Mouse (Mus musculus): ENCODE results near the gene Chml. TPM values are rescaled to one million over a fixed set of nuclear protein-coding genes. Genes with fewer than 3 reads are reported as not detected.

Chml gene
- polyA plus RNA-seq, 1 experiment = 9.6 TPM

DNA sequence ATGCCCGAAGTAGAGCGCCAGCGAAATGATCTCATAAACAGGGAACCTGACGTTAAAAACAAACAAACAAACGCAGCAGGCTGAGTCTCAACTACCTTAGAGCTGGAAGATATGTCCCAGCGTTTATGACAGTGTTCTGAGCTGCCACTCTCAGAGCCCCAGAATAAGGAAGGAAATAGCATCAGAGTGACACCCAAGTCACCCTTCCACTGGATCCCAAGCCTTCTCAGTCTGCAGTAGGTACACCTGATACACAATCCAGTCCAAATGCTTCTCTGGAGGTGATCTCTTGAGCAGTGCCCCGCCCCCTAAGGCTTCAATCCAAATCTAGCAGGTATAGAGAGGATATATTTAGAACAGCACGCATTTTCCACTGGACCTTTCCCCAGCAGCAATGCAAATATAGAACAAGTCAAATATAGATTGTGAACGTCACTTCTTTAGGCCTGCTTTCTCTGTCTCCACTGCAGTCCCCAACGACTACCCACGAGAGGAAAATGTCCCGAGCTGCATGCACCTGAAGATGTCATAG lies 794 bp upstream of the Chml start:
- TF ChIP-seq CTCF (IDR thresholded peaks at IDR 0.05; ENCODE audit: low read depth, low read length) (no peak), POLR2A (IDR thresholded peaks at IDR 0.05; ENCODE audit: borderline replicate concordance, low read depth, low read length) (no peak)
- Histone ChIP-seq H3K4me1 (ENCODE audit: control insufficient read depth, insufficient read depth, low read length) (peaks cover 3% of the 10 kb centered on the region; the same call in 1 of the 2 replicates), H3K27ac (ENCODE audit: insufficient read depth, low read depth, low read length) (no peak overlapping the region), H3K4me3 (ENCODE audit: insufficient read depth, low read length) (peak overlapping the region; percentile 80)

DNA sequence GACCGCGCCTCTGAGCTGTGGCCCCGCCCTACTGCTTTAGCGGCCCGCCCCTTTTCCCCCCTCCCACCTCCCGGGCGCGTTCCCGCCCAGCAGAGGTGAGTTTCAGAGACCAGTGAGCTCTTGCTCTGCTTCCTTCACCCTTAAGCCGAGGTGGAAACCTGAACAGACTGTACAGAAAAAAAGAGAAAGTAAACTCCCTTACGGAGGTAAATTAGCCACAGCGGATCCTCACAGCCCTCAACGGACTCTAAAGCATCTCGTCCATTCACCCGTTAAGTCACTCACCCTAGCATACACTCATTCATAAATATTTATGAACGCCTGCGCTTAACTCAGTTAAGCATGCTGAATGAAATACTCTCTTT lies 278 bp upstream of the Chml start:
- H3K27ac ChIP-seq (ENCODE audit: insufficient read depth, low read depth, low read length) = no peak overlapping the region
- TF ChIP-seq CTCF (IDR thresholded peaks at IDR 0.05; ENCODE audit: low read depth, low read length) = no peak
- TF ChIP-seq POLR2A (IDR thresholded peaks at IDR 0.05; ENCODE audit: borderline replicate concordance, low read depth, low read length) = no peak

DNA sequence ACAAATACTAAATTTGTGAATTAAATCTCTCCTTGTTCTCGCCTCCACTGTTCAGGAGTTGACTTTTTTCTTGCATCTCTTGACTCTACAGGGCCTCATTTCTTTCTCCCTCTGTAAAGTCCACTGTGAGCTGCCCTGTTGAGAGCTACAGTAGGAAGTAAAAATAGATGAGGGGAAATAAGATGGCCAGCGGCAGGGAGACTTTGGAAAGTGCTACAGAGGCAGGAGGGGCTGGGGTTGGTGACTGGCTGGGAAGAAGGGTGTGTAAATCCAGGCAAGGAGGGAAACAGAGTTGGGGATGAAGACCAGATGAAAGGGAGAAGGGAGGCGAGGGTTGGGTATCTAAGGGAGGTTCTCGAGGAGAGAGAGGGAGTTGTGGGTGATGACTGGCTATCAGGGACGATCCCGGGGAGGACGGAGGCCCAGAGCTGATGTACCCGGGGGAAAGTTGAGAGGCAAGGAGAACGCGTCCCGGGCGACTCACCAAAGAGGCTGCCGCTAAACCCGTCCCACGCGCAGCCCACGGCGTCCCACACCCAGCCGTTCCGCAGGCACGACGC lies 935 bp downstream of the Chml start:
- H3K27ac ChIP-seq (ENCODE audit: insufficient read depth, low read depth, low read length) = no peak overlapping the region
- H3K4me1 ChIP-seq (ENCODE audit: control insufficient read depth, insufficient read depth, low read length) = peaks cover 3% of the 10 kb centered on the region; the same call in 1 of the 2 replicates
- H3K4me3 ChIP-seq (ENCODE audit: insufficient read depth, low read length) = peak overlapping the region; percentile 91
- no peak for TF ChIP-seq CTCF (IDR thresholded peaks at IDR 0.05; ENCODE audit: low read depth, low read length)
- TF ChIP-seq POLR2A (IDR thresholded peaks at IDR 0.05; ENCODE audit: borderline replicate concordance, low read depth, low read length) = no peak

More for the DNA sequence above, 278 bp upstream of the Chml start:
- Histone ChIP-seq H3K4me1 (ENCODE audit: control insufficient read depth, insufficient read depth, low read length) (peaks cover 3% of the 10 kb centered on the region; the same call in 1 of the 2 replicates), H3K4me3 (ENCODE audit: insufficient read depth, low read length) (peak overlapping the region; percentile 80)

DNA sequence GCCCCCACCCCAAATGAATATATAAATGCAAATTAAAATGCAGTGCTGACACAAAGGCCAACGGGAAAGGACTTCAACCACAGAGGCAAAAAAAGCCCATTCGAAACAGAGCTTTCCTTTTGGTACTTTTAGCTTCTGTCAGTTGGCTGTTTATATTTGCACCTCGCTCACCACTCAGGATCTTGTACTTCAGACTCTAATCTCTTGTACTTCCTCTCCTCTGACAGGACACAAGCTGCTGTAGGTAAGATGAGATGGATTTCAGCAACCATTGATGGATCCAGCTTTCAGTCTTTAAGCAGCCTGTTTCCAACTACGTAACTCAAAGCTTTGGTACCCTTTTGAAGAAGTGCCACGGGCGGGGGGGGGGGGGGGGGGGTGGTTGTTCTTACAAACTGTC lies 11.7 kb downstream of the Chml start:
- Histone ChIP-seq H3K27ac (ENCODE audit: insufficient read depth, low read depth, low read length) (no peak overlapping the region), H3K4me3 (ENCODE audit: insufficient read depth, low read length) (no peak overlapping the region), H3K4me1 (ENCODE audit: control insufficient read depth, insufficient read depth, low read length) (no peaks in the 10 kb centered on the region)
- TF ChIP-seq CTCF (IDR thresholded peaks at IDR 0.05; ENCODE audit: low read depth, low read length) (no peak), POLR2A (IDR thresholded peaks at IDR 0.05; ENCODE audit: borderline replicate concordance, low read depth, low read length) (no peak)

DNA sequence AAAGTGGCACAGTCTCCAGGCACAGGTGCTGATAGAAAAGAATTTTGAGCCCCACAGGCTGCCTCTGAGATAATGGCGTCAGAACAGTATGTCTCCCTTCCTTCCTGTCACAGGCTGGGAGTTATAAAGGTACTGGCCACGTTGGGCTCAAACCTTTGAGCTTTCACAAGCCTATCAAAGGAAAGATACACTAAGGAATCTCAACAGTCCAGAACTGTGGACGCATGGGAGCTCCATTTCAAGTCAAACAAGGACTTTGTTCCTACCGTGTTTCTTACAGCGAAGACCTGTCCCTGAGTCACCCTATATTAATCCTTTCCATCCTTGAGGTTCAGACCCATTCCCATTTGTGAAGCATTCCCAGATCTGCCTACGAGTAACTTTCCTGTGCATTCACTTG lies 15.2 kb downstream of the Chml start:
- Histone ChIP-seq H3K27ac (ENCODE audit: insufficient read depth, low read depth, low read length) (no peak overlapping the region), H3K4me3 (ENCODE audit: insufficient read depth, low read length) (no peak overlapping the region), H3K4me1 (ENCODE audit: control insufficient read depth, insufficient read depth, low read length) (no peaks in the 10 kb centered on the region)
- no peak for TF ChIP-seq POLR2A (IDR thresholded peaks at IDR 0.05; ENCODE audit: borderline replicate concordance, low read depth, low read length)
- no peak for TF ChIP-seq CTCF (IDR thresholded peaks at IDR 0.05; ENCODE audit: low read depth, low read length)

DNA sequence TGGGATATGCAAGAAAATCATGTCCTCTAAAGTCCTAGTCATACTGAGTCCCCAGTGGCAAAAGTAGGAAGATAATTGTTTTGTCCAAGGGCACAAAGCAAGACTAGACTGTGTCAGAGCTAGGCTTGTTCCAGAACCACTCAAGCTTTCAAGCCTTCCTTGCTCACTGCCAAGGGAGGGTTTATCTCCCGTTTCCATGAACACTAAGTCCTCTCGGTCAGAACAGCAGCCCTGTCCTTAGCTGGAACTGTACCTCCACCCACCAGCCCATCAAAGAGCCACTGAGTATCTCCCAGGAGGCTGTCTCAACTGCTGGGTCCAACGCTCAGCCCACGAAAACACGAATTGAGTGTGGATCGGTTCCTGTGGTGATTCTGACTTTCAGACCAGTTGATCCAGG lies 17.6 kb downstream of the Chml start:
- no peak for TF ChIP-seq CTCF (IDR thresholded peaks at IDR 0.05; ENCODE audit: low read depth, low read length)
- TF ChIP-seq POLR2A (IDR thresholded peaks at IDR 0.05; ENCODE audit: borderline replicate concordance, low read depth, low read length) = no peak
- Histone ChIP-seq H3K27ac (ENCODE audit: insufficient read depth, low read depth, low read length) (no peak overlapping the region), H3K4me1 (ENCODE audit: control insufficient read depth, insufficient read depth, low read length) (no peaks in the 10 kb centered on the region), H3K4me3 (ENCODE audit: insufficient read depth, low read length) (no peak overlapping the region)

DNA sequence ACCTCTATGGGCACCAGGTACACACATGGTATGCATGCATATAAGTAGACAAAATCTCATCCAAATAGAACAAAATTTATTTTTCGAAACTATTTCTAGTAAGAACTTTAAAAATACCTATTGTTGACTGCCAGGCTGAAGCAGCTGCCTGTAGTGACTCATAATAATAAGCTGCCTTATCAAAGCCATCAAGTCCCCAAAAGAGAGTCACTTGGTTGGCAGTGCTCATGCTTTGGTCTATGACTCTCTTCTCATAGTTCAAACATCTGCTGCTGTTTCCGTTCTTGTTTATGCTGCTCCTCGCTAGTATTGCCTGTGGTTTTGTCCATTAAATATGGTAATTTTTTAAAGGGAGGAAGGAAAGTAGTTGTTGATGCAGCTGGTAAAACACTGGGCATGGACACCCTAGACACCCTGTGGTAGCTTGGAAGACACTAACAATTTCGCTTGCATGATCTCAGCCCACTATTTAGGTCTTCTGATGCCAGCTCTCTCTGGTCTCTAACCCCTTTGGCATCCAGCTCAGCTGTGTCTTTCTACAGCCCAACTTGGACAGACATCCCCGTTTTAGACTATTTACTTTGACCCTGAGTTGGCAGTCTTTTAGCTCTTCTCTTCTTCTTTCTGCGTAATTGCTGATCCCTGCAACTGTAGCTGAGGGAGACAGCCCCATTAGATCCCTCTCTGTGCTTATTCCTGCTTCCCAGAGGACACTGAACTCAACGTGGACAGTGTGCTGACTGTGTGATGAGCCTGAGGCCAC lies 19.0 kb downstream of the Chml start:
- Histone ChIP-seq H3K4me3 (ENCODE audit: insufficient read depth, low read length) (no peak overlapping the region), H3K27ac (ENCODE audit: insufficient read depth, low read depth, low read length) (no peak overlapping the region)
- TF ChIP-seq POLR2A (IDR thresholded peaks at IDR 0.05; ENCODE audit: borderline replicate concordance, low read depth, low read length) (no peak), CTCF (IDR thresholded peaks at IDR 0.05; ENCODE audit: low read depth, low read length) (no peak)

DNA sequence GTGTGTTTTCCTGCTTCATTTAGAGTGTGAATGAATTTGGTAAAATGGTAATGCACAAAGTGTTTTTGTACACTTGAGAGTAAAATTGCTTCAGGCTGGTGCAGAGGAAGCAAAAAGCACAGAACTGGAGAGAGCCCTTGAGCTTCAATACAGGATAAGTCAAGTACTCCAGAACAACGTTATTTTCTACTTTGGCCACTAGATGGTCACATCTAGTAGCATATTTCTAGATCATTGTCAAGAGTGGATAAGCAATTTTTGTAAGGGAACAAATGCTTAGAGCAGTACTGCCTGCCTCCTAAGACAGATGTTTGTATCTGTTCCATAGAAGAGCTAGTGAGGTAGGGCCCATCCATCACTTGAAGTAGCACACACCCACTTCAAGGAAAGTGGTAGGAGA lies 21.1 kb downstream of the Chml start:
- no peak for TF ChIP-seq POLR2A (IDR thresholded peaks at IDR 0.05; ENCODE audit: borderline replicate concordance, low read depth, low read length)
- no peak for TF ChIP-seq CTCF (IDR thresholded peaks at IDR 0.05; ENCODE audit: low read depth, low read length)
- Histone ChIP-seq H3K4me1 (ENCODE audit: control insufficient read depth, insufficient read depth, low read length) (no peaks in the 10 kb centered on the region), H3K27ac (ENCODE audit: insufficient read depth, low read depth, low read length) (no peak overlapping the region), H3K4me3 (ENCODE audit: insufficient read depth, low read length) (no peak overlapping the region)

More for the DNA sequence above, 19.0 kb downstream of the Chml start:
- H3K4me1 ChIP-seq (ENCODE audit: control insufficient read depth, insufficient read depth, low read length) = no peaks in the 10 kb centered on the region

DNA sequence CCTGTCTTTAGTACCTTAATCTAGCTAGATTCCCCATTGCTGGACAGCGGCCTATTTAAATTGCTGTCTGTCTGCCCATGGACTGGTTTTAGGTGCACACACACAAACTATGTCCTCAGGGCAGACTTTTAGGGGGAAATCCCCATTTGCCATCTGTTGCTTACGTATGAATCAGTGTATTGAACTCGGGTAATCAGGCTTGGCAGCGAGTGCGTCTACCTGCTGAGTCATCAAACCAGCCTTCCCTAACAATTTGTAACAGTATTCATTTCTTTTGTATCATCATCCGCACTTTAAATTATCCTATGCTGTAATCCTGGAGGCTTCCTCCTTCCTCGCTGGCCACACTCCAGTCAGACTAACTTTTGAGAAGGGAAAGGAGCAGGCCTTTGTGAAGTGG lies 22.7 kb downstream of the Chml start:
- Histone ChIP-seq H3K27ac (ENCODE audit: insufficient read depth, low read depth, low read length) (no peak overlapping the region), H3K4me1 (ENCODE audit: control insufficient read depth, insufficient read depth, low read length) (no peaks in the 10 kb centered on the region), H3K4me3 (ENCODE audit: insufficient read depth, low read length) (no peak overlapping the region)
- TF ChIP-seq POLR2A (IDR thresholded peaks at IDR 0.05; ENCODE audit: borderline replicate concordance, low read depth, low read length) (no peak), CTCF (IDR thresholded peaks at IDR 0.05; ENCODE audit: low read depth, low read length) (no peak)

DNA sequence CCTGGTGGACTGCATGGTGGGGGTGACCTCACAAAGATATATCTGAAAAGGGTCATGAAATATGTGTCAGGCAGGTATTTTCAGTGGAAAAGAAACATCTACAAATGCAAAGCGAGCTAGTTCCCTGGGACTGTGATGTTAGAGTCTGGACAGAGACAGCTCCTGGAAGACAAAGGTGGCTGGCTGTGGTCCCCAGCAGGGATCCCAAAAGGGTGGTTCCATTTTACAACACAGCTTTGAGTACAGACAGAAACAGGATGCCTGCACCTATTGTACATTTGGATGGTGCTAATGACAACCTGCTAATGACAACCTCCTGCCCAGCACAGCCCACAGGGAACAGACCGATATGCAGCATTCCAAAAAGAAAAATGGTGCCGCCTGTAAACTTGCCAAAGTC lies 23.2 kb downstream of the Chml start:
- H3K4me1 ChIP-seq (ENCODE audit: control insufficient read depth, insufficient read depth, low read length) = no peaks in the 10 kb centered on the region
- H3K27ac ChIP-seq (ENCODE audit: insufficient read depth, low read depth, low read length) = no peak overlapping the region
- H3K4me3 ChIP-seq (ENCODE audit: insufficient read depth, low read length) = no peak overlapping the region
- TF ChIP-seq POLR2A (IDR thresholded peaks at IDR 0.05; ENCODE audit: borderline replicate concordance, low read depth, low read length) = no peak
- TF ChIP-seq CTCF (IDR thresholded peaks at IDR 0.05; ENCODE audit: low read depth, low read length) = no peak

Data from bone marrow macrophage, adult 2 months (primary cell).